ENCODE assay signal across 8 mouse cellular contexts in genomic region chr4:136247386-136247728, GRCm38 (mm10). TPM values are rescaled to one million over a fixed set of nuclear protein-coding genes. Genes with fewer than 3 reads are reported as not detected.
A peak's percentile ranks its signal among the peaks of the same experiment; 100 is the strongest.
DNase-seq lines count a peak whose midpoint lies in the region; ATAC-seq and TF ChIP-seq lines count a peak whose summit lies in the region.

No protein-coding gene starts in this region.

- peak; percentile 4; the same call in 1 of the 2 replicates for ATAC-seq in lung, embryonic 16.5 days (ENCODE audit: low read depth)
- no peak for ATAC-seq in limb, embryonic 12.5 days (ENCODE audit: insufficient number of reproducible peaks, insufficient read depth, low FRiP score, low TSS enrichment, low read depth)
- ATAC-seq in CD4-positive, CD25-positive, alpha-beta regulatory T cell, adult 4 months = no peak

- peak overlapping the region; percentile 64 for H3K4me3 ChIP-seq in lung, embryonic 16.5 days (ENCODE audit: low read length)
- H3K4me3 ChIP-seq in limb, embryonic 12.5 days (replicated peaks) = peak overlapping the region; percentile 55
- H3K4me3 ChIP-seq in small intestine, adult 2 months (ENCODE audit: low read depth, low read length) = peak overlapping the region; percentile 70

- peaks cover 39% of the 10 kb centered on the region for H3K4me1 ChIP-seq in lung, embryonic 16.5 days (replicated peaks; ENCODE audit: control insufficient read depth, insufficient read depth, low read length)
- H3K4me1 ChIP-seq in limb, embryonic 12.5 days (replicated peaks) = peaks cover 42% of the 10 kb centered on the region
- peaks cover 14% of the 10 kb centered on the region for H3K4me1 ChIP-seq in small intestine, adult 2 months (ENCODE audit: control insufficient read depth, insufficient read depth, insufficient read length, low read length)

- intact Hi-C loops in left cerebral cortex, postnatal 4 days (cut with DNase I) = no loop called here

- H3K4me2 ChIP-seq in lung, embryonic 16.5 days (ENCODE audit: low read depth, low read length) = peak overlapping the region; percentile 97
- H3K4me2 ChIP-seq in limb, embryonic 12.5 days = peak overlapping the region; percentile 96

- H3K27me3 ChIP-seq in lung, embryonic 16.5 days (ENCODE audit: control insufficient read depth, insufficient read depth, low read depth, low read length) = peaks cover 37% of the 10 kb centered on the region
- H3K27me3 ChIP-seq in limb, embryonic 12.5 days = peaks cover 92% of the 10 kb centered on the region
- H3K27me3 ChIP-seq in small intestine, adult 2 months (ENCODE audit: control insufficient read depth, insufficient read depth, low read length) = no peaks in the 10 kb centered on the region

- TF ChIP-seq POLR2A in small intestine, adult 2 months (IDR thresholded peaks at IDR 0.05; ENCODE audit: low read depth, low read length) = no peak

- DNase-seq in embryo, embryonic 10 days (ENCODE audit: low spot score) = peak; percentile 56
- no peak for DNase-seq in embryo, embryonic 10.5 days (ENCODE audit: low spot score)
- DNase-seq in lung, postnatal 14 days = no peak
- no peak for DNase-seq in left cerebral cortex, postnatal 4 days

- H3K27ac ChIP-seq in lung, embryonic 16.5 days (ENCODE audit: low read length) = no peak overlapping the region
- H3K27ac ChIP-seq in limb, embryonic 12.5 days = no peak overlapping the region
- H3K27ac ChIP-seq in small intestine, adult 2 months (ENCODE audit: insufficient read depth, low read depth, low read length) = no peak overlapping the region

- peak overlapping the region; percentile 69 for H3K9ac ChIP-seq in lung, embryonic 16.5 days (ENCODE audit: low read length)
- peak overlapping the region; percentile 63 for H3K9ac ChIP-seq in limb, embryonic 12.5 days (replicated peaks)

- TF ChIP-seq CTCF in small intestine, adult 2 months (IDR thresholded peaks at IDR 0.05; ENCODE audit: extremely low read depth, insufficient read length, insufficient replicate concordance, low read depth, low read length) = no peak

- H3K36me3 ChIP-seq in lung, embryonic 16.5 days (ENCODE audit: control insufficient read depth, insufficient read depth, low read length) = no peaks in the 10 kb centered on the region; the same call in 1 of the 2 replicates
- H3K36me3 ChIP-seq in limb, embryonic 12.5 days = peaks cover 15% of the 10 kb centered on the region
- no peaks in the 10 kb centered on the region for H3K36me3 ChIP-seq in small intestine, adult 2 months (ENCODE audit: control insufficient read depth, insufficient read depth, low read length)

- WGBS in lung, embryonic 16.5 days = 2% methylated on average over 14 of the region's 14 CpGs
- WGBS in limb, embryonic 12.5 days = under 1% methylated on average over 14 of the region's 14 CpGs
- 39% methylated on average over 14 of the region's 14 CpGs for WGBS in small intestine, adult 2 months

- no peaks in the 10 kb centered on the region for H3K9me3 ChIP-seq in lung, embryonic 16.5 days (ENCODE audit: control insufficient read depth, low read length)
- no peaks in the 10 kb centered on the region for H3K9me3 ChIP-seq in limb, embryonic 12.5 days

RNA-seq across cellular contexts. Expression of gene Tcea3, which starts 0.2 kb away (rescaled TPM):
- 20.3 and 22.9 TPM in 2 replicates for polyA plus RNA-seq in lung, embryonic 16.5 days (2015; fragmentation: Nextera tagmentation; extraction: Ambion mirVana)
- 5.0 and 5.2 TPM in 2 replicates for polyA plus RNA-seq in limb, embryonic 12.5 days (2016; fragmentation: Nextera tagmentation; extraction: Ambion mirVana)
- 7.8 and 14.8 TPM in 2 replicates for polyA plus RNA-seq in small intestine, adult 2 months (2012; rRNA removed)
- 1 to 10 TPM in 1 of 2 experiments, under 1 TPM in 1; 0.92 to 1.2 TPM for total RNA-seq in left cerebral cortex, postnatal 4 days (2021)
- 1 to 10 TPM in 1 of 2 experiments, not detected in 1; 1.2 TPM for polyA plus RNA-seq in CD4-positive, CD25-positive, alpha-beta regulatory T cell, adult 4 months (2017; shearing (Covaris generic))

RNA-seq across cellular contexts. Expression of gene Zfp46, which starts 37.1 kb away (rescaled TPM):
- 27.6 and 28.1 TPM in 2 replicates for polyA plus RNA-seq in lung, embryonic 16.5 days (2015; fragmentation: Nextera tagmentation; extraction: Ambion mirVana)
- 25.4 and 25.6 TPM in 2 replicates for polyA plus RNA-seq in limb, embryonic 12.5 days (2016; fragmentation: Nextera tagmentation; extraction: Ambion mirVana)
- 4.0 and 9.4 TPM in 2 replicates for polyA plus RNA-seq in small intestine, adult 2 months (2012; rRNA removed)
- 100 to 1,000 TPM; 102 to 108 TPM for total RNA-seq in left cerebral cortex, postnatal 4 days (2021)
- polyA plus RNA-seq in CD4-positive, CD25-positive, alpha-beta regulatory T cell, adult 4 months (2017; shearing (Covaris generic)) = 10 to 100 TPM in 1 of 2 experiments, 1 to 10 TPM in 1; 9.7 to 12.3 TPM

RNA-seq across cellular contexts. Expression of gene Asap3, which starts 41.2 kb away (rescaled TPM):
- 8.2 and 9.1 TPM in 2 replicates for polyA plus RNA-seq in lung, embryonic 16.5 days (2015; fragmentation: Nextera tagmentation; extraction: Ambion mirVana)
- polyA plus RNA-seq in limb, embryonic 12.5 days (2016; fragmentation: Nextera tagmentation; extraction: Ambion mirVana) = 9.9 and 11.3 TPM in 2 replicates
- polyA plus RNA-seq in small intestine, adult 2 months (2012; rRNA removed) = 1.3 and 2.0 TPM in 2 replicates
- total RNA-seq in left cerebral cortex, postnatal 4 days (2021) = 1 to 10 TPM; 4.2 to 4.9 TPM
- polyA plus RNA-seq in CD4-positive, CD25-positive, alpha-beta regulatory T cell, adult 4 months (2017; shearing (Covaris generic)) = not detected
